ENCODE assay signal across 8 mouse cellular contexts in genomic region chr13:4662336-4663101, GRCm38 (mm10). TPM values are rescaled to one million over a fixed set of nuclear protein-coding genes. Genes with fewer than 3 reads are reported as not detected.
DNase-seq lines count a peak whose midpoint lies in the region; ATAC-seq and TF ChIP-seq lines count a peak whose summit lies in the region.

No protein-coding gene starts in this region.

- H3K4me1 ChIP-seq in lung, embryonic 14.5 days (ENCODE audit: insufficient read depth), result no peaks in the 10 kb centered on the region
- H3K4me1 ChIP-seq in lung, adult 2 months (ENCODE audit: control insufficient read depth, insufficient read depth, low read length), result no peaks in the 10 kb centered on the region
- no peaks in the 10 kb centered on the region for H3K4me1 ChIP-seq in hindbrain, embryonic 16.5 days (ENCODE audit: control insufficient read depth, insufficient read depth, low read depth, low read length)
- H3K4me1 ChIP-seq in limb, embryonic 14.5 days (ENCODE audit: control insufficient read depth, insufficient read depth, low read length), result no peaks in the 10 kb centered on the region
- no peaks in the 10 kb centered on the region for H3K4me1 ChIP-seq in neural tube, embryonic 14.5 days (ENCODE audit: control insufficient read depth, insufficient read depth, low read length)

- no peak for TF ChIP-seq POLR2A in lung, adult 2 months (IDR thresholded peaks at IDR 0.05; ENCODE audit: borderline replicate concordance, extremely low read depth, low read depth, low read length)
- TF ChIP-seq POLR2A in limb, embryonic 14.5 days (IDR thresholded peaks at IDR 0.05; ENCODE audit: borderline replicate concordance, extremely low read depth, insufficient read depth, insufficient read length), result no peak

- WGBS in lung, embryonic 14.5 days, result 38% methylated on average over 13 of the region's 13 CpGs
- WGBS in lung, adult 2 months, result 9% methylated on average over 13 of the region's 13 CpGs
- 46% methylated on average over 13 of the region's 13 CpGs for WGBS in hindbrain, embryonic 16.5 days
- 29% methylated on average over 13 of the region's 13 CpGs for WGBS in limb, embryonic 14.5 days
- WGBS in neural tube, embryonic 14.5 days, result 43% methylated on average over 13 of the region's 13 CpGs

- peak; percentile 88 for DNase-seq in lung, embryonic 14.5 days
- DNase-seq in lung, adult 2 months, result no peak
- peak; percentile 60 for DNase-seq in adrenal gland, postnatal 10 days
- peak; percentile 55 for DNase-seq in fibroblast of lung, adult 2 months (ENCODE audit: low read depth)
- peak; percentile 68 for DNase-seq in limb, embryonic 14.5 days (ENCODE audit: low spot score)

- peak overlapping the region; percentile 35; the same call in 1 of the 2 replicates for H3K4me2 ChIP-seq in lung, embryonic 14.5 days
- peak overlapping the region; percentile 40; the same call in 1 of the 2 replicates for H3K4me2 ChIP-seq in hindbrain, embryonic 16.5 days (ENCODE audit: low read length)
- H3K4me2 ChIP-seq in limb, embryonic 14.5 days (replicated peaks; ENCODE audit: low read depth, low read length, severe bottlenecking), result peak overlapping the region; percentile 1; the same call in 1 of the 2 replicates
- H3K4me2 ChIP-seq in neural tube, embryonic 14.5 days (ENCODE audit: low read depth, low read length), result peak overlapping the region; percentile 19; the same call in 1 of the 2 replicates

- no peak overlapping the region for H3K4me3 ChIP-seq in lung, embryonic 14.5 days (ENCODE audit: low read depth, low read length)
- H3K4me3 ChIP-seq in lung, adult 2 months (replicated peaks; ENCODE audit: extremely low read depth, low read depth, low read length), result no peak overlapping the region
- H3K4me3 ChIP-seq in hindbrain, embryonic 16.5 days (ENCODE audit: low read length), result no peak overlapping the region; the same call in 1 of the 2 replicates
- no peak overlapping the region for H3K4me3 ChIP-seq in limb, embryonic 14.5 days (replicated peaks; ENCODE audit: low read length)
- H3K4me3 ChIP-seq in neural tube, embryonic 14.5 days (ENCODE audit: low read depth, low read length), result no peak overlapping the region; the same call in 1 of the 2 replicates

- H3K27me3 ChIP-seq in lung, embryonic 14.5 days (ENCODE audit: insufficient read depth, low read length), result no peaks in the 10 kb centered on the region
- H3K27me3 ChIP-seq in hindbrain, embryonic 16.5 days (replicated peaks; ENCODE audit: control insufficient read depth, insufficient read depth, low read length), result no peaks in the 10 kb centered on the region
- no peaks in the 10 kb centered on the region for H3K27me3 ChIP-seq in limb, embryonic 14.5 days (ENCODE audit: control insufficient read depth, insufficient read depth, low read length)
- no peaks in the 10 kb centered on the region for H3K27me3 ChIP-seq in neural tube, embryonic 14.5 days (ENCODE audit: control insufficient read depth, insufficient read depth, low read length)

- ATAC-seq in lung, embryonic 14.5 days (ENCODE audit: insufficient read depth), result peak; percentile 90
- peak; percentile 85 for ATAC-seq in hindbrain, embryonic 16.5 days
- peak; percentile 80 for ATAC-seq in limb, embryonic 14.5 days (ENCODE audit: low FRiP score, low read depth)
- peak; percentile 93 for ATAC-seq in neural tube, embryonic 14.5 days (ENCODE audit: low read depth)
- ATAC-seq in monocyte, adult 5-6 weeks (replicated peaks; ENCODE audit: insufficient number of reproducible peaks, low FRiP score, low TSS enrichment, poor library complexity, severe bottlenecking), result no peak

- H3K36me3 ChIP-seq in lung, embryonic 14.5 days (ENCODE audit: insufficient read depth), result no peaks in the 10 kb centered on the region
- no peaks in the 10 kb centered on the region for H3K36me3 ChIP-seq in hindbrain, embryonic 16.5 days (ENCODE audit: control insufficient read depth, insufficient read depth, low read length)
- no peaks in the 10 kb centered on the region for H3K36me3 ChIP-seq in limb, embryonic 14.5 days (ENCODE audit: control insufficient read depth, insufficient read depth, low read length)
- H3K36me3 ChIP-seq in neural tube, embryonic 14.5 days (ENCODE audit: control insufficient read depth, insufficient read depth, low read length), result no peaks in the 10 kb centered on the region

- peak; percentile 61 for TF ChIP-seq CTCF in lung, embryonic 14.5 days (IDR thresholded peaks at IDR 0.05; ENCODE audit: low read depth)
- no peak; the same call in 1 of the 2 replicates for TF ChIP-seq CTCF in lung, adult 2 months (IDR thresholded peaks at IDR 0.05; ENCODE audit: insufficient read depth, low read length)

- H3K27ac ChIP-seq in lung, embryonic 14.5 days (ENCODE audit: low read depth), result no peak overlapping the region
- no peak overlapping the region for H3K27ac ChIP-seq in hindbrain, embryonic 16.5 days (ENCODE audit: low read depth, low read length)
- H3K27ac ChIP-seq in limb, embryonic 14.5 days (replicated peaks; ENCODE audit: low read depth, low read length), result no peak overlapping the region
- H3K27ac ChIP-seq in neural tube, embryonic 14.5 days (ENCODE audit: low read depth, low read length), result no peak overlapping the region

- H3K9ac ChIP-seq in lung, embryonic 14.5 days, result no peak overlapping the region
- H3K9ac ChIP-seq in hindbrain, embryonic 16.5 days (ENCODE audit: low read depth, low read length), result no peak overlapping the region
- H3K9ac ChIP-seq in limb, embryonic 14.5 days (ENCODE audit: low read depth, low read length, severe bottlenecking), result no peak overlapping the region
- H3K9ac ChIP-seq in neural tube, embryonic 14.5 days (replicated peaks; ENCODE audit: low read depth, low read length), result no peak overlapping the region

- no peaks in the 10 kb centered on the region for H3K9me3 ChIP-seq in lung, embryonic 14.5 days (ENCODE audit: low read depth, low read length)
- H3K9me3 ChIP-seq in hindbrain, embryonic 16.5 days (ENCODE audit: control insufficient read depth, low read length), result no peaks in the 10 kb centered on the region
- H3K9me3 ChIP-seq in limb, embryonic 14.5 days (ENCODE audit: control insufficient read depth, low read length), result no peaks in the 10 kb centered on the region
- H3K9me3 ChIP-seq in neural tube, embryonic 14.5 days (ENCODE audit: control insufficient read depth, low read length), result no peaks in the 10 kb centered on the region

RNA-seq across cellular contexts. Expression of gene Akr1e1, which starts 53.5 kb away (rescaled TPM):
- polyA plus RNA-seq in lung, embryonic 14.5 days (2014; fragmentation: Nextera tagmentation; extraction: Ambion mirVana), result 38.8 and 42.3 TPM in 2 replicates
- polyA plus RNA-seq in lung, adult 2 months (2012; rRNA removed), result 1.2 and 2.1 TPM in 2 replicates
- 10 to 100 TPM; 32.1 to 34.0 TPM for total RNA-seq in adrenal gland, postnatal 10 days (2021)
- 45.3 and 47.9 TPM in 2 replicates for polyA plus RNA-seq in hindbrain, embryonic 16.5 days (2015; fragmentation: Nextera tagmentation; extraction: Ambion mirVana)
- polyA plus RNA-seq in limb, embryonic 14.5 days (2012; rRNA removed), result 16.0 and 33.3 TPM in 2 replicates
- 32.3 and 34.3 TPM in 2 replicates for polyA plus RNA-seq in limb, embryonic 14.5 days (2014; fragmentation: Nextera tagmentation; extraction: Ambion mirVana)
- polyA plus RNA-seq in neural tube, embryonic 14.5 days (2014; fragmentation: Nextera tagmentation; extraction: Ambion mirVana), result 34.8 and 40.1 TPM in 2 replicates
- 1.8 to 10.7 TPM (median 3.5 TPM) in 3 replicates for total RNA-seq in monocyte, adult 5-6 weeks (2017)
